Mouse (Mus musculus): ENCODE results near the gene Ephb1.

Gene Ephb1

DNA sequence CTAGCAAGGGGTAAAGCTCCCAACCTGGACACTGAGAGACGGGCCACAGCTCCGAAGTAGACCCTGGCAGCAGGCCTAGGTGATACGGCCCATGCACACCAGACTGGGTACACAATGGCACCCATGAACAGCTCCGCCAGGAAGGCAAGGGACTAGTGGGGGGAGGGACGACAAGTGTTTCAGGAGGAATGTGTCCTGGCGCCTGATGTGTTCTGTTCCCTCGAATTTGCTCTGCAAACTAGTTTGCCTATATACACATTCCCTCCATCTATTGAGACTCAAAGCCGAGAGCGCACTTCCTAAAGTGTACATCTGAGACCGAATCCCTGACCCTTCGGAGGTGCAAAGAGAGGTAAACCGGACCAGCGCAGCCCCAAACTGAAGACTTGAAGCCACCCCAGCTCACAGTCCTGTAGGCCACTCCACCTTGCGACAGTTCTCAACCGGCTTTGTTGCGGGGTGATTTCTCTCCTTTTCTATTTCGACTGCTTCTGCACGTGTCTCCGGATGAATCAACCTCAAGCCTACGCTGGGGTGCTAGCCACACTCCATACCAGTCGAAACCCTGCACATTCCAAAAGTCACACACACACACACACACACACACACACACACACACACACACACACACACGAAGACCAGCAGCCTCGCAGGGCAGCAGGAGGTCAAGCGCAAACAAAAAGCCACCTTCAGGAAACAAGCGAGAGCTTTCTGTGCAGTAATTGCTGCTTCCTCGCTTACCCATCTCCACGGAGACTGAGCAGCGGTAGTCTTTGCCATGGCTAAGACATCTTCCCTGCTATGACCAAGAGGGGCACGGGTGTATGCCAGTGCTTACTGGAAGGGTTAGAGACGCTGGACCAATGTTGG lies 2.1 kb downstream of the Ephb1 start:
- no peak for DNase-seq (ENCODE audit: low read depth)

DNA sequence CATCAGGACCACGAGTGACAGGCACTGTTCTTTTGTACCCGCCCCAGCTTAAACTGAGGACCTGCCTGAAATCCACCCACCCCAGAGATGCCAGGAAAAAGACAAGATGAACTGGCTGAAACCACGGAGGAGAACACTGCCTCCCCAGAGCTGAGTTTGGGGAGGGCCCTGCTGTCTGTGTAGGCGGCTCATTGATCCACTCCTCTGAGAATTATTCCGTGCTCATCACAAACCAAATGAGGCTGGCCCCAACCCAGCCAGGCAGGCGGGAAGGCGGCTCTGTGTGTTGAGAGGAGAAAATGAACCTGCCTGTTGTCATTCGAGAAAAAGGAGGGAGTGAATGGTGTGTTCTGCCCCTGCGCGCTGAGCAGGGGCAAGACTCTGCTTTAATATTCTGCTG lies 2.8 kb downstream of the Ephb1 start:
- DNase-seq (ENCODE audit: low read depth), result no peak

DNA sequence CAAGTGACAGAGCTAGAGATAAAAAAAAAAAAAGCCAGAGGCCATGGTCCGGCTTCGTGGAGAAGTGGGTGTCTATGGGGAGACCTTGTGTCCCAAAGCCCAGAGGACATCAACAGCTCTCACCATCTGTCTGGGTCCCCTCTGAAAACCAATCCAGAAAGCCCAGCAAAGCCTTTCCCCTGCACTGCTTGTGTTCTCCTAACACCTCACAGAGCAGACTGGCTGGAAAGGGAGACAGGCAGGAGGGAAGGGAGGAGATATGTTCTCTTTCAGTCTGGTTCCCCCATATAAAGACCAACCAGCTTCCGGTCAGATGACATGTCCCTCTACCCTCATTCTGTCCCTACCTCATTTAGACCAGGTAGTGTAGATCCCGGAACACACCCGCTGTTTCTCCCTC lies 3.3 kb downstream of the Ephb1 start:
- DNase-seq (ENCODE audit: low read depth), result no peak

DNA sequence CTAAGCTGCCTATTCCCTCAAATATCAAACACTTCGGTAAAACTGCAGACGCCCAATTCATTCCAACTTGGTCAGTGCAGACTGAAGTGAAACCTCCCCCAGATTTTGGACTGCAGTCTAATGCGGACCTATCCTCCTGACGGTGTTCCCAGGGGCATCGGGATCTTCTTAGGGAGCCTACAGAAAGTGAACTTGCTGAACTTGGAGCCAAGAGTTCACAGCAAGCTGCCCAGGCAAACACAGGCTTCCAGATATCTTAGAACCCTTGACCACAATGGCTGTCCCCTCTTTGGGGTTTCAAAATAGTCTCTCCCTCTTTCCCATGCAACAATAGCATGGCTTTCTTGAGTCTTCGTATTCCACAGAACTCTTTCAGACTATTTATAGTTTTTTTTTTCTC lies 3.8 kb downstream of the Ephb1 start:
- no peak for DNase-seq (ENCODE audit: low read depth)

DNA sequence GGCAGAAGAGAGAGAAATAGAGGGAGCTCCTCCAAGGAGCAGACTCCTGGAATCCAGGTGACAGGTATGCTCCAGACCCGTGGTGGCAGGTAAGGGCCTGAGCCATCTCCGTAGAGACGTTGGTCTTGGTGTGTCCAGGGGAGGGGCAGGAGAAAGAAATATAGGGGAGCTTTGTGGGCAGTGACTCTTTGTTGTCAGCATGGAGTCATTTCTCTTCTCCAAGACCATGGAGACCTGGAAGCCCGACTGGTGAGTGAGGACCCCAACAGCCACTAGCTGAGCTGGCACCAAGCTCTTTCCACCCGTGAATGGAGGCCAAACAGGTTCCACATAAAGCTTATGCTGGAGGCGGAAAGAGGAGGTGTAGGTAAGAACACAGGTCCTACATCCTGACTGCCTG lies 4.4 kb downstream of the Ephb1 start:
- DNase-seq (ENCODE audit: low read depth), result no peak

DNA sequence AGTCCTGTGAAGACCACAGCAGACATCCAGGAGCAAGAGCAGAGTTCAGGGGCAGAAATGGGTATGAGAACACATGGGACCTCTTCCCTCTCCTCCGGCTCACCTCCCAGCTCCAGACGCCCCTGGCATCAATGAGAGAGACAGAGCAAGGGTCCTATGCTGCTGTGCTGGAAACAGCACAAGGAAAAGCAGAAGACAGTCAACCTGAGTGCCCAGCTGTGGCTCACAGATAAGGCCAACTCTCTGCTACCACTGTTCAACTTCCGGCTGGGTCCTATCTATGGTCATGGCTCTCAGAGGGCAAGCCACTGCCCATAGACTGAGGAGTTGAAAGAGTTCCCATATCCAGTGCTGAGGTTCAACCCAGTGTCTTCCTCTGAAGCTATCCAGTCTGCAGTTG lies 7.7 kb downstream of the Ephb1 start:
- no peak for DNase-seq (ENCODE audit: low read depth)

DNA sequence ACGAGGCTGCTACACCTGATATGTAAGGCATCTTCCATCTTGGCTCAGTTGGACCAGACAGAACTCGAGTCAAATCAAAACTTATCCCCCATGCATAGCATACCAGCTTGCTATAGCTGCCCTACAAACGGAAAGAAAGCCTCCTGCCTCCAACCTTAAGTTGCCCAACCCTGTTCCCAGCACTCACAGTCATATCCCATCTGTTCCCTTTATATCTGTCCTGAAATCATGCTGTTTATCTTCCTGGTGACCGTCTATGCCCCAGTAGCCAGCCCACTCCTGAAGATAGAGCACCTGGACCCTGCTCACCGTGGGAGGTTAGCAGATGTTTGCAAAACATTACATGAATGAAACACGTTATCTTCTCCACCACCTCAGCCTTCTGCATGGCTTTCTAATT lies 9.0 kb downstream of the Ephb1 start:
- no peak for DNase-seq (ENCODE audit: low read depth)

DNA sequence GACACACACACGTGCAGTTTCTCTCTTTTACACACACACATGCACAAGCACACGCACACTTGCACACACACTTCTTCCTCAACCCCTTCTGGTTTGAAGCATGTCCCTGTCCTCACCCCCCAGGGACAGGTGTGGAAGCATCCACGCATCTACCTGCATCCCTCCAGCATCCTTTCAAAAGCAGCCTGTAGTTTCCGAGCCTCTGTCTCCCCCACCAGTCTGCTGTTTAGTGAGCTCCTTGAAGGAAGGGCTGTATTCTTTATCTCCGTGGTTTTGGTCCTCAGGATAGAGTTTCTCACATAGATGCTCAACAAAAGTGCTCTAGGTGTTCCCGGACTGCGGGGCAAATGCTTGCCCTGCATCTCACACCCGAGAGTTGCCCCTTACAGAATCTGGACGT lies 9.4 kb downstream of the Ephb1 start:
- DNase-seq (ENCODE audit: low read depth), result no peak

DNA sequence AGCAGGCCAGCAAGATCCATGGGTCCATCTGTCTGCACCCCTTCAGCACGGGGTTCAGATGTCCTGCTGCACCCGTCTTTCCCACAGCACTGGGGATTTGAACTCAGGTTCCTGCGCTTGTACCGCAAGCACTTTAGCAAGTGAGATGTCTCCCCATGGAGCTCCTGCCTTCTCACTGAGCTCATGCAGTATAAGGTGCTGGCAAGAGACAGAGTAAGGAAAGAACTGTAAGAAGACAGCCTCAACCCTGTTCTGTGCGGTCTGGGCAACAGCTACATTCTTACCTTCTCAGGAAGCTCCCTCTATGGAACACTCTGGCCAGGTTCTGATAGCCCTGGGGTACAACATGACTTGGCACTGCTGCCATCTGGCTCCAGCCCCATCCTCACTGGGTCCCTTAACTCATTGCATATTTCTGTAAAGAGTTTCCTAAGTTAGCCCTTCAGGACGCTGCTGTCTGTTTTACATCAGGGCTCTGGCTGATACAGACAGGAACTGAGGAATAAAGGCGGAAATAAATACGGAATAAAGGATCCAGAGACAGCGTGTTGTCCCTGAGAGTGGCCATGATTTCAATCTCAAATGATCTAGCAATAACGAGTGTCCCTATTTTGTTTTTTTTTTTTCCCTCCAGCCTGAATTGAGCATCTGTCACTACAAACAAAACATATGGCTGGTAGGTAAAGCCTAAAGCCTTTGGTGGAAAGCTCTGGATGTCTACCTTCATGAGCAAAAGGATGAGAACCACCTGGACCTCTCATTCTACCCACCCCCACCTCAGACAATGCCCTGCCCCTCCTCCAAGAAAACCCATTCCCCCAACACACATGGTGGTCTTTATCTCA lies 10.2 kb downstream of the Ephb1 start:
- no peak for DNase-seq (ENCODE audit: low read depth)

DNA sequence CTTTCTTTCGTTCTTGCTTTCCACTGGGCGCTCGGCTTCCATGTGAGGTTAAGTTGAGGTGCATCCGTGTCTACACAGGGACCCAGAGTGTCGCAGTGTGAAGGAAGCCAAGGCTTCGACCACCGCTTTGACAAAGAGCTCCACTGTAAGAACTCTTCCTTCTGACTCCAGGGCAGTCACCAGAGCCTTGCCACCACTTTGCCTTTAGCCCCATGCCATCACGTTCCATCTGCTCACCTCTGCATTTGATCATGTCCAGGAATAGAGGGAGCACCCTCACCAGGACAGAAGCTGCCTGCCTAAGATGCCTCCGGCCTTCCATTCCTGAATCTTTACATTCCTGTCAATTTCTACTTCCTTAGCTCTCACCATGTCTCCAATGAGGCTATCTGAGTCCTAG lies 11.4 kb downstream of the Ephb1 start:
- DNase-seq (ENCODE audit: low read depth), result no peak

DNA sequence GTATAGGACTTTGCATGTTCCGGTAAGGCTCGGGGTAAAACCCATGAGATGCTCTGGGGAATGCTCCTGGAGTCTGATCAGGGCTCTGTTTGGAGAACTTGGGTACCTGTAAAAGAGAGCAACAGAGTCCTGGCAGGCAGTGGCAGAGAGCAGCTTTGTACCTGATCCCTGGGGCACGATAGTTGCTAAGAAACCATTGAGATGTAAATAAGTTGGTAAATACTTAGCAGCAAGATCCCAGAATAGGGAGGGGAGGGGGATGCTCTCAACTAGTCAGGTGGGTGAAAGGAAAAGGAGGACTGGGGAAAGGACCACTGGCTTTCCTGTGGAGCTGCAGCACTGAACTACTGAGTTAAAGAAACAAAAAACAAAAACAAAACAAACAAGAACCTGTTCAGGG lies 12.5 kb downstream of the Ephb1 start:
- no peak for DNase-seq (ENCODE audit: low read depth)

DNA sequence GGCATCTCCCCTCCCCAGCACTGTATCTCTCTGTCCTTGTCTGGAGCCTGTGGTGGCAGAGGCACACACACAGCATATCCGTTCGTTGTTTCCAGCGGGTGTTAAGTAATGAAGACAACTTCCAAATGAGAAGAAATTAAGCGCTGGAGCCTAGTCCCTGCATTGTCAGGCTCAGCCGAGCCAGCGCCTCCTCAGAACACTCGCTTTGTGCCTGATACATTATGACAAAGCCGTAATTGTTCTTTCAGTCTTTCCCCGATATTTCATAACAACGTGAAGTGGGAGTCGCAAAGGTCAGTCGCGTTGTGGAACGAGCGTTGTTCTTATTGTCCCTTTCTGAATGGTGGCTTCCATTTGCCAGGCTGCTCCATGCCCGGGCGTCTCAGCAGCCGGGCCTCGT lies 13.7 kb downstream of the Ephb1 start:
- DNase-seq (ENCODE audit: low read depth), result no peak

DNA sequence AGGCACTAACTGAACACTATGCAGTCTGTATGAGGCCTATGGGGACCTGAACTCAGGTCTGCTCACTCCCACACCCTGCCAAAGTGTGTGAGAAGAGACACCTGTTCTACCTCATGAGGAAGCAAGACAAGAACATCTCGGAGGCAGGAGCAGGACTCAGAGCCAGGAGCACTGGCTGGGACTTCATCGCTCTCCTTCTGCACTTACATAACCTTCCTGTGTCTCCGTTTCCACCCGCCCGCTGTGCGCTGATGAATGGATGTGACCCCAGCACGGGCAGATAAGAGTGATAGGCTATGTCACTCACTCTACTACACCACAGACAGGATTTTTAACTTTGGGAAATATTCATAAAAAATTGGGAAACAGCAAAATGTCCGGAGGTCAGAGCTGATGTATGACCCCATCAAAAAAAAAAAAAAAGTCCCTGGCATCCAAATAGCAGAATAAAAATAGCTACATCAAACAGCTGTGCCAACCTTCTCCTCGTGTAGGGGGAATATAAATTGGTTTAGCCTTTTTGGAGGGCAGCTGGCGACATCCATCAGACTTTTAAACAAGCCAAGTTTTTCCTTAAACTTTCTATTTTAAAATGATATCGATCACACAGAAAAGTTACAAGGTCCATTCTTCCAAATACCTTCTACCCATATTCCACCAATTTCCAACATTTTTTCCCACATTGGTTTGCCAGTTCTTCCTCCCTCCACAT lies 18.8 kb downstream of the Ephb1 start:
- no peak for DNase-seq (ENCODE audit: low read depth)

DNA sequence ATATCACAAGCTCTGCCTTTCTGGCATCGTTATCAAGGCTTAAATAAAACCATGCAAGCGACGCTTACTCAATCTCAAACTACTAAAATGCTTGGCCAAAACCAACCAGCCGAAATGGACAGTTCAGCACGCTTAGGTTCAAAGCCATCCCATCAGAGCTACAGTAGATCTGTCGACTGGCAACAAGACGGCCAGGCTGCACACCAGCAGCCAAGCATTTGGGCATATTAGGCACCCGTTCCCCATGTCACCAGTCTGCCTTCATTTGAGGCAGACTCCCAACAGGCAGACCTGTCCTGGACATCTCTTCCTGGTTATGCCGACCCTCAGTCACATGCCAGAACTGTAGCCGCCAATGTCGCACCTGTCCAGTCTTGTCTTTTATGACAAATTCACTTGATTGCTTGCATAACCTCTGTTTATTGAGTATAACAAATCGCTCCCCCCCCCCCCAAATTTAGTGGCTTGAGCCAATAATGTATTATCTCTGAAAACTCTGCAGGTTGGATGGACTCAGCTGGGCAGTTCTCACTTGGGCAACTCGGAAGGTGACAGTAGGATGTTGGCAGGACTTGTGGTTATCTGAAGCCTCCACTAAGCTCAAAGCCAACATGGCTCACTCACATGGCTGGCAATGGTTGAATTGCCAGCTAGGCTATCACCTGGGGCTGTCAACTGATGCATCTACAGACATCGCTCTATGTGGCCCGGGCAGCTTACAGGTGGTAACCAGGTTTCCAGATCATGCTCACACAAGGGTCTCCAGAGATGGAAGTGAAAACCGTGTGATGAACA lies 24.0 kb downstream of the Ephb1 start:
- no peak for DNase-seq (ENCODE audit: low read depth)

DNA sequence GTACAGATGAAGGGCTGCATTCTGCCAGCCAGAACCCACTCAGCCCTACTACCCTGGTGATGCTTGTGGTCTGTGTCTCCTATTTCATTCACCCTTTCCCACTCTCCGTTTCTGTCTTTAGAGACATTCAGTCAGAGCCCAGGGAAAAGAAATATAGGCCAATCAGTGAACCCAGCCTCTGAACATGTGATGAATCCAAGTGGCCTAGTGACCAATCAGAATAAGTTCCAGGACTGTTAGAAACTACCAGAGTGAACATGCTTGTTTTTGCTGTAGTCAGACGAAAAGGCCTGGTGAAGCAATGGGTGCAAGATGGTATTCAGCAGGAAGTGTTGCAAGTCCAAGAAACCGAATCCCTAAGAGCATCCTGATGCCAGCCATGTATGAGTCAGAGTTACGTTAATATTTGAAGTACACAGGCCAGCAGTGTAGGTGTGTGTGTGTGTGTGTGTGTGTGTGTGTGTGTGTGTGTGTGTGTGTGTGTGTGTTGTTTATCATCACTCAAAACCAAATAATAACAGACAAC lies 26.8 kb downstream of the Ephb1 start:
- DNase-seq (ENCODE audit: low read depth), result peak; percentile 71

DNA sequence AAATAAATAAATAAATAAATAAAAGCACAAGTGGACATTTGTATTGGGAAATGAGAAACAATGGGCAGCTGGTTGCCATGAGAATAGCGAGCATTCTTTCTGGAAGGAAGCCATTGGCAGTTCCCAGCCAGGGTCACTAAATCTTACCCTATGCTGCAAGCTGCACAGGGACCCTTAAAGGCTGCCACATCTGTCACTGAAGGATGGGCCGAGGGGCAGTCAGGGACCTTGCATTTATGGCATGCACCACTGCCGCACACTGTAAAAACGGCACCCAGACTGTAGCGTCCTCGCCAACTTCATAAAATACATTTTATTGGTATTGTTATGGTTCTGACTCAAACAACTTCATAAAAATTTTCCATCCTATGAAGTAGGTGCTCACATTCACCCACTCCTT lies 39.1 kb downstream of the Ephb1 start:
- no peak for DNase-seq (ENCODE audit: low read depth)

DNA sequence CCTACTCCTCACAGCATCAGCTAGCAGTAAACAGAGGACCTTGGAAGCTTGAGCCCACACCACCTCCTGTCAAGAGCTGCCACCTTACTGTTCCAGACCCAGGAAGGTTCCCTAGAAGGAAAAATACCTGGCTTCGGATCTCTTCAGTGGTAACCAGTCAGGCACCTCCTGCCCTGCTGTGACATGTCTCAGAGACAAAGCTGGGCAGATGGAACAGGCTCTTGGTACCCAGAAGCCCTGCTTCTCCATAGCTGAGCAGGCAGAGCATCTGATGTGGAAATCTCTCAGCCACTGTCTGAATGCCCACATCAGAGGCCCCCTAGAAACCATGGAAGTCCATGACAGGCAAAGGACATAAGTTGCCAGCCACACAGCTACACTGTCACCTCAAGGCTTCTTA lies 39.7 kb downstream of the Ephb1 start:
- DNase-seq (ENCODE audit: low read depth), result no peak

DNA sequence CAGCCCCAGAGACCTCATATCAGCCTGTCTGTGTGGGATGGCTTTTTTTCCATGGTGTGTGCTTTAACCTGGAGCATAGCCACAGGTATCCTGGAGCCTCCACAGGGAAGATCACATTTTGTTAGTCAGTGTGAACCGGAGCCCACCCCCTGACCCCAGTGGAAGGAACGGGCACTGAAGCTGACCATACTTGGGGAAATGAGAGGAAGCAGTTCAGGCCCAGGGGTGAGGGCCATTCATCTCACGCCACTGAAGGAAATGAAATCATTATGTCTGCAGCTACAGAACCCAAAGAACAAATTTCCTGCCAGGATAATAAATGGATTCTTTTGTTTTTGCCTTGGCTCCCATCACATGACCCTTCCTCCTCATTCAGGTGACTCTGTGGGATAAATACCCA lies 44.1 kb downstream of the Ephb1 start:
- DNase-seq (ENCODE audit: low read depth), result no peak

DNA sequence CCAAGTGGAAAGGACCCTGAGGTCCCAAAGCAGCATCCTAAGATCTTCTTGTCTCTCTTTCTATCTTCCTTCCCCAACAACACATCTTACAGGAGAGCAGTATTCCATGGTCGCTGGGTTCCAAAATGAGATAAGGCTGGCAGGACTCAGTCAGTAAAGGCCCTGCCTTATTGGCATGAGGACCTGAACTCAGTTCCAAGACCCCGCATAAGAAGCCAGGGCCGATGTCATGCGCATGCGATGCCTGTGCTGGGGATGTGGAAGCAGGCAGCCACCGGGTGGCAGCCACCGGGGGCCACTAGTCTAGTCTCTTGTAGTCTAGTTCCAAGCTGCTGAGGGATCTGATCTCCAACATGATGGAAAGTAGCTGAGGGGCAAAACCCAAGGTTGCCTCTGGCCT lies 45.2 kb downstream of the Ephb1 start:
- no peak for DNase-seq (ENCODE audit: low read depth)

DNA sequence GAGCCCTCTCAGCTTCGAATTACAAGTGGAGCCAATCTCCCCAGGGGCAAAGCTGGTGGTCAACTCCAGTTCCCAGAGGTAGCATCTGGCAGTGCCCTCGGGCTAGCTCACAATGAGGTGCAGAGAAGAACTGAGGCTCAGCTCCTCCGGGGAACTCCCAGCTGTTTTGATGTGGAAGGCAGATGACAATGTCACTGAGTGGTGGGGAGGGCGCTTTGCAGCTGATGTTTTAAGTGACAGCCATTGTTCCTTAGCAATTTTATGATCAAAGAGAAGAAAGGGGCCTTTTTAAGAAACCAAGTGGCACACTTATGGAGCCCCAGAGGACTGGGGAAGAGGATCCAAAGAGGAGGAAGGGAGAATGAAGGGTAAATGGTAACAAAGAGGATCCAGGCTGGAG lies 46.8 kb downstream of the Ephb1 start:
- no peak for DNase-seq (ENCODE audit: low read depth)

DNA sequence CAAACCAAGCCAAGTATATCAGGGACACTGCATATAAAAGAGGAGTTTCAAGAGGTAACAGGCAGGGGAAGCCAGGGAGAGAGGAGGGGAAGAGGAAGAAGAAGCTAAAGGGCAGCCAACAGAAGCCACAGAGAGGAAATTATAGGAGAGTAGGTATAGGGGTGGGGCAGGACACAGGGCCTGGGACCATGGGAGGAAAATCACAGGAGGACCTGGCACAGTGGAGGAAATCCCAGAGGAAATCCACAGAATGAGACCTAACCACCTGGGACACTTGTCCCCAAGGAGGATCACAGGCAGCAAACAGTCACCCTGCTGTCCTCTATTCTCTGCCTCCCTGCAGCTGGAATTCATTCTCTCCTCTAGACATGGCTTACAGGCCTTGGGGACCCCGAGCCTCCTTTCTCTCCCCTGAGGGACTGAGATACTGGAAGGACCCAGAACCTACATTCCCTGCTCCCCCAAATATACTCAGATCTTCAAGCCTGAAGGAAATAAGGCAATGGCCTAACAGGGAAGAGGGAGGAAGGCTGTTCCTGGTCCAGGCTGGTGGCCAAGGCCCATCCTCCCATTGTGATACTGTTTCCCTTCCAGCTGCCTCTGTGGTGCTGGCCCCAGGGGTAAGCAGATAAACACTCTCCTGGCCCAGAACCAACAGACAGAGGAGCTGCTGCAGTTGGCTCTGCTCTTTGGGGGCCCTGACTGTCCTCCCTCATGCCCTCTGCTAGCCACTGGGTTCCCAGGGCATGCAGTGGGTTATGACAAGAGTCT lies 47.7 kb downstream of the Ephb1 start:
- no peak for DNase-seq (ENCODE audit: low read depth)
